ENCODE assay signal across 12 mouse cellular contexts in genomic region chr9:42512312-42512711, GRCm38 (mm10).
DNase-seq lines count a peak whose midpoint lies in the region; ATAC-seq lines count a peak whose summit lies in the region.
"Had no signal": no experiment of that assay in that cellular context is flagged by ENCODE, and none has a peak within 500 bp of the region (broad histone marks: within the 10 kb centered on the region; RNA-seq: fewer than 3 reads in every experiment).

No protein-coding gene starts in this region.

- DNase-seq in cerebellum, postnatal 10 days = peak; percentile 32 to 43
- DNase-seq in lung, postnatal 10 days = peak; percentile 17
- no peak for DNase-seq in lung, postnatal 25 days (ENCODE audit: low spot score)
- peak; percentile 92 for DNase-seq in kidney, adult 9 months
- no peak for DNase-seq in embryo, embryonic 10.5 days (ENCODE audit: low spot score)
- DNase-seq in heart, adult 9 months (ENCODE audit: low spot score in 2 of 2) = no peak
- DNase-seq: adrenal gland, postnatal 14 days; heart, postnatal 14 days; thymus, postnatal 14 days had no signal

- ATAC-seq in cerebellum, adult (ENCODE audit: insufficient number of reproducible peaks, low FRiP score, low TSS enrichment) = no peak
- ATAC-seq: forebrain, embryonic 15.5 days; hindbrain, embryonic 16.5 days had no signal

Comparison
In these comparisons a context has a peak if more than half of its experiments do, and no peak if none do; other contexts are left out.
1. DNase-seq: peak in cerebellum, postnatal 10 days (2 of 2), lung, postnatal 10 days (single experiment) and kidney, adult 9 months (single experiment); none in lung, postnatal 25 days (single experiment), embryo, embryonic 10.5 days (single experiment) and heart, adult 9 months (0 of 2).